Mouse (Mus musculus) embryonic stem cell, embryonic (primary cell): Measurements from ENCODE around the gene Ndrg4.

Source experiments
- CTCF ChIA-PET, 4 experiments: fragments of 300-600 bp in 2 of 4; fragments of 350-600 bp in 2 of 4; sonication (Branson Sonifier 250); formaldehyde crosslinking; loops; one replicate each; lab custom pipeline; 2022; ENCODE audit warnings: inconsistent platforms in 2 of 4; lab: Charles Lee
- POLR2A ChIA-PET, 4 experiments: fragments of 300-600 bp in 2 of 4; fragments of 350-600 bp in 2 of 4; sonication (Branson Sonifier 250); formaldehyde crosslinking; loops; one replicate each; lab custom pipeline; 2022; ENCODE audit warnings: antibody characterized with exemption in 4 of 4, inconsistent platforms in 1 of 4; lab: Charles Lee

Gene Ndrg4

DNA sequence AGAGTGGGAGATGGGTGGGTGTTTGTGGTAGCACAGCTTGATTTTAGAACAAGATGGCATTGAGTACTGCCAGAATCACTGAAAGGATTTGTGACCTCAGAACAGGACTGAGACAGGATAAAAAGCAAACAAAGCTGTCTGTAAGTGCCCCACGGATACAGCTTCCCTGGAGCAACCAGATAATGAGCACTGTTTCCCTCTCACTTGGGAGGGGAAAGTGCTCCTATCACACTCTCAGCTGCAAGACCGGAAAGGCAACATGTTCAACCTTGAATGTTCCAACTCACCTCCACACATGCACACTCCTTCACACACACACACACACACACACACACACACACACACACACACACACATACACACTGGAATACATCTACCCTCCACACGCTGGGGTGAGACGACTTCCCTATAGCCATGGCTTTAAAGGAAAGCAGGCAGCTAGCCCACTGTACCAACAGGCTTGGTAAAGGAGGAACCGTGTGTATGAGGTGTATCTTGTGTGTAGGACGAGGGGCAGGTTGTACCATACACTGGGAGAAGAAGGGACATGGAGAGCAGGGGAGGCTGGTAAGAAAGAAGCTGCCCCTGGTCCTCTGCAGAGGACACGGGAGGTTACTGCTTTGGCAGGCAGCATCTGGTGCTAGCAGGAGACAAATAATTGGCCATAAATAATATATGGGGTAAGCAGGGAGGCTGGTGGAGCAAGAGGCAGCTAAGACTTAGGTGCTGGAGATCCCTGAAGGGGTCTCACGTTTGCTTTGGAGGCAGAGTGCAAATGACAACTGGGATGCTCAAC lies 8.4 kb upstream of the Ndrg4 start:
- POLR2A ChIA-PET: no interaction called here
- CTCF ChIA-PET: interaction anchor here in 1 of 4 experiments (0.6 kb wide), 1 partner anchor 245 kb away, joined by 4 read pairs; no protein-coding TSS in a partner anchor

DNA sequence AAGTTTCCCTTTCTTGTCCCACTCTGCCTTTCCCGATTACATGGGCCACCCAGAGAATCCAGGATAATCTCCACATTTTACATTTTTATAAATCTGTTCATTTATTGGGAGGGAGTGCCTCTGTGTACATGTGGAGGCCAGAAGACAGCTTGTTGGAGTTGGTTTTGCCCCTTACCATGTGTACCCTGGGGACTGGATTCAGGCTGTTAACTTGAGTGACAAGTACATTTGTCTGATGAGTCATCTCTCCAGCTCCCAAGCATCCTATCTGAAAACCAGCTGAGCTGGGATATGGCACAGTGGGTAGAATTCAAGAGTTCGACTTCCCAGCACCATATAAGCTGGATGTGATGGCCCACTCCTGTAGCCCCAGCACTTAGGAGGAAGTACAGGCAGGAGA lies 6.8 kb upstream of the Ndrg4 start:
- ChIA-PET CTCF (interaction anchor here in 1 of 4 experiments (0.5 kb wide), 1 partner anchor 248 kb away, joined by 5 read pairs; no protein-coding TSS in a partner anchor), POLR2A (interaction anchor here in 2 of 4 experiments (0.5 to 2.0 kb wide), 2 partner anchors 8 to 24 kb away, joined by 5 to 7 read pairs; no protein-coding TSS in a partner anchor)

DNA sequence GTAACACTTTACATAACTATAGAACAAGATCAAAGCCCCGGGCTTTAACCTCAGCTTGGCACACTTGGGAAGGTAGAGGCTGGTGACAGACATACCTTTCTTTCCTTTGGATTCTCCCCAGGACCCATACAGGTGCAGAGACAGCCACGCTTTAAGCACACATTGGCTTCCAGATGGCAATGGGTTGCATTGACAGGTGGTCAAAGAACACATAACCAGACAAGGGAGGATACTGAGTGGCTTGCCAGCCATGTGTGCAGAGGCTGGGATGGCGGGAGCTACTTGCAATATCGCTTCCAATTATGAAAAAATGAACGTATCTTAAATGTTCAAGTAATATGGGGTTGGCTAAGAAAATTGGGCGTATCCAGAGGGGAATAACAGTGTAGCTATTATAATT lies 4.9 kb upstream of the Ndrg4 start:
- ChIA-PET CTCF (interaction anchor here in 2 of 4 experiments (0.5 to 0.7 kb wide), 2 partner anchors 25 to 141 kb away, joined by 3 read pairs; no protein-coding TSS in a partner anchor), POLR2A (interaction anchor here in 3 of 4 experiments (0.6 to 1.9 kb wide), 6 partner anchors 10 to 181 kb away, joined by 3 to 5 read pairs (median 4); partner anchors contain the start of gene Cnot1 (in 1 of the 3))

DNA sequence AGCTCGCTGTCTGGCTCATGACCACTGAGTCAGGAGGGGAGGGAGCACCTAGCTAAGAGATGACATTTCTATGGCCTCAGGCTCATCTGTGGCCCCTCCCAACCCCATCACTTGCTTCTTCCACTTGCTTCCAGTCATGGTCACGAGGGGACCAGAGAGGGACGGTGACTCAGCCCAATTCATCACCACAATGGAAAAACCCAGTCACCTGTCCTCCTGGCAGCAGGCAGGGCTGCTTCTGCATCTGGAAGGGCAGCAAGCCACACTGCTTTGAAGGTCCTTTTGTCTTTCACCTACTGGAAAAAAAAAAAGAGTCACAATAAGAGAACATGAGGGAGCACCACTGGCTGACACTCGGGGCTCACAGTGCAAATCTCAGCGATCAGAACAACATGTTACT lies 4.0 kb upstream of the Ndrg4 start:
- CTCF ChIA-PET: no interaction called here
- POLR2A ChIA-PET: interaction anchor here in 2 of 4 experiments (0.6 to 1.9 kb wide), 5 partner anchors 12 to 181 kb away, joined by 3 to 5 read pairs (median 3); partner anchors contain the start of gene Slc38a7 (in 1 of the 2)

DNA sequence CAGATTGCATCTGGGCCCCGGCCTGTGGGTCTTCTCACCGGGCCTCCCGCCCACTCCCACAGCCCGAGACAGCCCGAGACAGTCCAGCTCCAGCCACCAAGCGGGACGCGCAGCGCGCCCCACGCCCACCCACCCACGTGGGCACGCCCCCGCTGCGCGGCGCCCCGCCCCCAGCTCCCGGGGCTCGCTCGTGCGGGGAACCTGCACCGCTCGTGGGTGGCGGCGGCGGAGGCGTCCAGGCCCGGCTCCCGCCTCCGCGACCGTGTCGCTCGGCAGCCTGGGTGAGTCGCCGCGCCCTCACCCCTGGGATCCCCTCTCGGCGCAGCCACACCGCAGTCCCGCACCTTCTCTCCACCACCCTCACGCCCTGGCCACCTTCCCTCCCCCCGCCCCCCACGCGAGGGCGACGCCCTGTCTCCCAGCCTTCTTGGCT lies 827 bp downstream of the Ndrg4 start:
- CTCF ChIA-PET: interaction anchor here in 2 of 4 experiments (1.5 to 2.0 kb wide), 2 partner anchors 19 to 77 kb away, joined by 3 to 10 read pairs; no protein-coding TSS in a partner anchor
- POLR2A ChIA-PET: interaction anchor here in 2 of 4 experiments (0.6 to 1.9 kb wide), 3 partner anchors 17 to 132 kb away, joined by 3 to 10 read pairs (median 4); partner anchors contain the start of gene Gins3 (in 1 of the 2)

DNA sequence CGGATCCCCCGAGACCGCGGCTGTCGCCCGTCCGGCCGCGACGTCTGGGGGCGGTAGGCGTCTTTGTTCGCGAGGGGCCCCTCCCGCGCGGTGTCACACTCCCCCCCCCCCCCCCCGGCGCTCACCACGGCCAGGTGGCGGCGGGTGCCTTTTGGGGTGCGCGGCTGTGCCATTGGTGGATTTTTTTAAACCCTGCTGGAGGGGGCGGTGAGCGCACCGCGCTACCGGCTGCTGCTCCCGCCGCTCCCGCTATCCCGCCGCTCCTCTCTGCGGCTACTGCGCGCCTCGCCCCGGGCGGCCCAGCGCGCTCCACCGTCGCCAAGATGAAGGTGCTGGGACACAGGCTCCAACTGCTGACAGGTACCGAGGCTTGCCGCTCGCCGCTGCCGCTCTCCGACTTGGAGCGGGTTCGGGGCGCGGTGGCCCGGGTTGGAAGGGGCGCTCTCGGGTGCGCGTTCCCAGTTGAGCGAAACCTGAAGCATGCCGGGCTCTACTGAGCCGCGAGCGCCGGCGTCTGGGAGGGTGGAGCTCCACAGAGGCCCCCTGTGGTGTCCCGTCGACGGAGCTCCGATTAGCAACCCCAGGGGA lies 1.3 kb downstream of the Ndrg4 start:
- CTCF ChIA-PET: interaction anchor here in 3 of 4 experiments (0.5 to 2.6 kb wide), 5 partner anchors 19 to 78 kb away, joined by 3 to 12 read pairs (median 8); no protein-coding TSS in a partner anchor
- POLR2A ChIA-PET: interaction anchor here (0.7 to 1.9 kb wide), 12 partner anchors 8 to 65 kb away, joined by 3 to 10 read pairs (median 4); partner anchors contain the start of gene Gins3 (in 1 of the 4)

DNA sequence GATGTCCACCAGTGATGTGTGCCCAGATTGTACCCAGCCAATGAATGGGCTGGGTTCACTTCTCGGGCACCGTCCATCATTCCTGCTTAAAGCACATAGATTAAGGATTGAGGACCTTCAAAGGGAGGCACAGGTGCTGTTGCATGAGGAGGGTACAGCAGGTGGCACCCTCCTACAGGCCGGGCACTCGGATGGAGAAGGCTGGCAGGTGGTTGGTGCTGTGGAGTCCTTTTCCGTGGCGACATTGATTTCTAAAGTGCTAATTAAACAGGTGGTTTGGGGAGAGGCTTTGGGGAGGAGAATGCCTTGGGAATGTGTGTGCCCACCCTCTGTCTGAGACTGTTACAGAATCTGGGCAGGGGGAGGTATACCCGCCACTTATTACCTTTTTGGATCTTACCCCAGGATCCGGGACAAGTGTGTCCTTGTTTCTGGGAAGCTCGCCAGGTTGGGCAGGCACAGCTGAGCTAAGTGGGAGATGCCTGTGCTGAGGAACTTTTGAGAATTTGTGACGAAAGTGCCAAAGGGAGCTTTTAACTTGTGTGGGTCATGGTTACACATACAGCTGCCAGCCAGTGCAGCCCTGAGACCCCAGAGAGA lies 11.4 kb downstream of the Ndrg4 start:
- ChIA-PET CTCF (interaction anchor here in 2 of 4 experiments (0.6 to 1.6 kb wide), 3 partner anchors 9 to 357 kb away, joined by 3 to 12 read pairs (median 5); no protein-coding TSS in a partner anchor), POLR2A (interaction anchor here in 1 of 4 experiments (1.0 kb wide), 1 partner anchor 9 kb away, joined by 3 read pairs; no protein-coding TSS in a partner anchor)

DNA sequence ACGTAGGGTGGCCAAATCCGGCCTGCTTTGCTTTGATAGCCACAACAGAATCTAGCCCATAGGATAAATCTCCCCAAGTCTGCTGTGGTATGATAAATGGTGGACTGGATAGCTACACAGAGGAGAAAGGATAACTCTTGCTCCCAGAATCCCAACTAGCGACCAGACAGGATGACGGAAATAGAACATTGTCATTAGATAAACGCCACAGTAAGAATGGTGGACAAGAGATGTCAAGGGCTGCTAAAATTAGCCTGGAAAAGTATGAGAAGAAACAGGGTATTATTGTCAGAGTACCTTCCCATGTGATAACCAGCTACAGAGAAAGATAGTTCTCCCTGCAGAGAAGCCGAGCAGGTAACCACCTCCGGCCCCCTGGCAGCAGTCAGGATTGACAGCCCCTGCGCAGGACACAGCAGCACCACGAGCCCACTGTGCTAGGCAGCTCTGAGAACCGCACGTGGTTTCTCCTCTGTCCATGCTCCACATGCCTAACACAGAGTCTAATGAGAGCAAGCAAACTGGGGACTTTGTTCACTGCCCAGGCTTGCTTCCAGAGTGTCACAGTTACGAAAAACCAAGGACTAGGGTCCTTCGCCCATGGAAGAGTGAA lies 14.3 kb downstream of the Ndrg4 start:
- POLR2A ChIA-PET: interaction anchor here in 2 of 4 experiments (0.7 to 1.5 kb wide), 6 partner anchors 11 to 889 kb away, joined by 3 to 5 read pairs (median 3); no protein-coding TSS in a partner anchor
- CTCF ChIA-PET: interaction anchor here in 3 of 4 experiments (0.6 to 1.8 kb wide), 12 partner anchors 11 to 370 kb away, joined by 3 to 11 read pairs (median 4); no protein-coding TSS in a partner anchor

DNA sequence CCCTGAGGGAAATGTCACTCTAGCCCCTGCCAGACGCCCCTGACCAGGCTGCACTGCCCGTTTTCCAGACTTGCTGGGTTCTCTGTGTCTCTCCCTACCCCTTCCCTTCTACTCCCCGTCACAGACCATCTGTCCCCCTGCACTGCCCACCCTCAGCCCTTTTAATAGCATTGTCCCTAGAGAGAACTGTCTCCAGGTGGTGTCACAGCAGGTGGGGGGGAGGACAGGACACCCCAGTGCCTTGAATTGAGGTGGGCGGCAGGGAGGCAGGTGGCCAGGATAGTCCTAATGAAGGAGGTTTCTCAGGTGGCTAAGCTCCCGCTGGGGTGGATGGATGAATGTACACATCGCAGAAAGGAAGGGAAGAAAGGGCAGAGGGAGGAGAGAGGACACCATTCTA lies 17.9 kb downstream of the Ndrg4 start:
- CTCF ChIA-PET: interaction anchor here in 3 of 4 experiments (0.6 to 4.9 kb wide), 10 partner anchors 9 to 438 kb away, joined by 3 to 108 read pairs (median 3); partner anchors contain the start of gene Ccdc113 (in 1 of the 3)
- POLR2A ChIA-PET: interaction anchor here in 2 of 4 experiments (0.9 to 4.7 kb wide), 14 partner anchors 8 to 100 kb away, joined by 3 to 25 read pairs (median 4); no protein-coding TSS in a partner anchor

DNA sequence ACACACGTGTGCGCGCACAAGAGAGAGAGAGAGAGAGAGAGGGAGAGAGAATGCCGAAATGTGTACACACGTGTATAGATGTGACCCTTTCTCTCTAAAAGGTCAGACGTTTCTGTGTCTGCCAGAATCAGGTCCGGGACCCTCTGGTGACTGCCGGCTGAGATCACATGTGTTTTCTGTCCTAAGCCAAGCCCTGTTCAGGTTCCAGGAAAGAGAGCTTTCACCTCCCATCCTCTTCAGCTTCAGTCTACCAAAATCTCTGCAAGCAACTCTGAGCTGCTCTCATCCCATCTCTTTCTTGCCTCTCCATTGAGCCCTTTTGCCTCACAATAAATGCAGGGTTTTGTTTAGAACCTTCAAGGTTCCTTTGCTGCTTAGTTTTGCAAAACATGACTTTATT lies 19.9 kb downstream of the Ndrg4 start:
- ChIA-PET POLR2A (interaction anchor here (0.5 to 4.7 kb wide), 40 partner anchors 8 to 821 kb away, joined by 3 to 27 read pairs (median 4); partner anchors contain the start of genes Gins3 (in 2 of the 4), Setd6 (in 2 of the 4) and Slc38a7 (in 2 of the 4)), CTCF (interaction anchor here (0.5 to 4.9 kb wide), 64 partner anchors 8 to 1506 kb away, joined by 3 to 108 read pairs (median 5); partner anchors contain the start of genes Gins3 (in 2 of the 4), Got2 (in 1 of the 4), Ndrg4 (in 1 of the 4) and Setd6 (in 1 of the 4))

DNA sequence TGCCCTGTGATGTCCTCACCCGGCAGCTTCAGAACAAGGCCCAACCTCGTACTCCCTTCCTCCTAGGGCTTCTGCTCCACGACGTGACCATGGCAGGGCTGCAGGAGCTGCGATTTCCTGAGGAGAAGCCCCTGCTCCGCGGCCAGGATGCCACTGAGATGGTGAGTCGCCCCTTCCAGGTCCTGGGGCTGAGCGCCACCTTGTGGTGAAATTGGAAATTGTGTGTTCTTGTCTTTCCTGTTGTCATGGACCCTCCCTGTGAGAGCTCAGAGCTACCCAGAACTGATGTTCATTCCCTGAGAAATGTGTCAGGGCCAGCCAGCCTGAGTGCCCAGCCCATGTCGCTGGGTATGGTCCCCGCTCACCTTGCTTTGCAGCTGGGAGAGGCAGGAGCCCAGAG lies 20.3 kb downstream of the Ndrg4 start:
- POLR2A ChIA-PET: interaction anchor here (0.5 to 4.7 kb wide), 48 partner anchors 9 to 821 kb away, joined by 3 to 27 read pairs (median 4); partner anchors contain the start of genes Gins3 (in 2 of the 4), Setd6 (in 2 of the 4) and Slc38a7 (in 2 of the 4)

DNA sequence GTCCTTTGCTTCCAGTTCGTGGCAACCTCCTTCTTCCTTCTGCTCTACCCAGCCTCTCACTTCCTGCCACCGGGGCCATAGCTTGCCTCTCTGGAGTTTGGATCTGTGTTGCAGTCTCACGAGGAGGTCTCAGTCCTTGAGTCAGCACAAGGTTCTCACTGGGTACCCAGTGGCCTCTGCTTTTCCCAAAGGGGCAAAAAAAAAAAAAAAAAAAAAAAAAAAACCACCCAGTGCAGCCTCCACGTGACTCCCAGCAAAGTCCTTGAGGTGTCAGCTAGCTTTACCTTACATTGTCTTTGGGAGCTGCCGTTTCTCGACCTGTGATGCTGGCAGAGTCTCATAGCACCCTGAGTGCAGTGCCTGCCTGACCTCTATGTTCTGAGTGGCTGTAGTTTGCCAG lies 21.4 kb downstream of the Ndrg4 start:
- POLR2A ChIA-PET: interaction anchor here in 3 of 4 experiments (0.7 to 4.7 kb wide), 16 partner anchors 20 to 323 kb away, joined by 3 to 27 read pairs (median 5); partner anchors contain the start of genes Gins3 (in 1 of the 3) and Slc38a7 (in 1 of the 3)
- CTCF ChIA-PET: interaction anchor here (0.7 to 4.9 kb wide), 18 partner anchors 10 to 443 kb away, joined by 3 to 108 read pairs (median 9); partner anchors contain the start of gene Setd6 (in 1 of the 4)

More for the DNA sequence above, 20.3 kb downstream of the Ndrg4 start:
- CTCF ChIA-PET: interaction anchor here (0.6 to 4.9 kb wide), 78 partner anchors 9 to 630 kb away, joined by 3 to 108 read pairs (median 4); partner anchors contain the start of genes Gins3 (in 2 of the 4), Got2 (in 1 of the 4), Ndrg4 (in 1 of the 4) and Setd6 (in 1 of the 4)

DNA sequence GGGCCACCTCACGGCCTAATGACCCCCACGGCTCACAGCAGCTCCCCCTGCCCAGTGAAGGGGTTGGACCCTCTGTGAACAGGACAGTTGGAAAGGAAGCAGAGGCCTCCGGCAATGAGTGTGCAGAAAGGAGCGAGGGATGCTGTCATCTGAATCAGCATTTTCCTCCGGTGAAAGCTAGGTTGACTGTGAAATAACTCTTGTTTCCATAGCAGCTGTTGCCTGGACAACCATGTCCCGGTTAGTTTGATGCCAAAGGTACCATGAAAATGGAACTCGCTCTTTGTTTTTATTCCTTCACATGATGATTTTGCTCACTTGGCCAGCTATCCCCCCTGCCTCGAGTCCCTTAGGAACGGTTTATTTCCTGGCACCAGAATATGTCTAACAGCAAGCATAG lies 23.5 kb downstream of the Ndrg4 start:
- ChIA-PET POLR2A (interaction anchor here in 1 of 4 experiments (1.4 to 5.3 kb wide), 4 partner anchors 8 to 137 kb away, joined by 3 to 15 read pairs (median 6); no protein-coding TSS in a partner anchor), CTCF (interaction anchor here in 2 of 4 experiments (1.1 to 1.7 kb wide), 2 partner anchors 100 to 129 kb away, joined by 3 to 4 read pairs; no protein-coding TSS in a partner anchor)

DNA sequence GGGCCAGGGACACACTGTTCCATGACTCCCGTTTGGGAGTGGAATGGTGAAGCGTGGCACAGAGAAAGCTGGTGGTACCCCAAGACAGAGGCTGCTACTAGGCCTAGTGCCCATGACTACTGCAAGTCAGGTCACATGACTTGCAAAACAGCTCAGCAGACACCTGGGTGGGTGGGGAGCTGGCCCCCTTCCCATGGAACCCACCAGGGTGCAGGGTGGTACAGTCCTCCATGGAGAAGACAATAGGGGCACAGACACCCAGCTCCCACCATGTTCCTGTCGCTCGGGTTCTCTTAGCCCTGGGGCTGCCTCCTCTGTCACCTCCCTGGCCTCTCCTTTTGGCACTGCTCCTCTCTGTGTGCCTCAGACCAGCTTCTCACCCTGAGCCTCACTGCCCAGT lies 25.0 kb downstream of the Ndrg4 start:
- POLR2A ChIA-PET: interaction anchor here (0.5 to 5.3 kb wide), 25 partner anchors 10 to 370 kb away, joined by 3 to 31 read pairs (median 4); partner anchors contain the start of genes Setd6 (in 3 of the 4), Cnot1 (in 2 of the 4), Sap18b (in 2 of the 4) and Gins3 (in 1 of the 4)
- CTCF ChIA-PET: interaction anchor here (0.6 to 2.8 kb wide), 18 partner anchors 11 to 854 kb away, joined by 3 to 11 read pairs (median 4); partner anchors contain the start of genes Setd6 (in 1 of the 4), Usb1 (in 1 of the 4) and Zfp319 (in 1 of the 4)
